Mouse (Mus musculus) E14TG2a.4 (cell line): ENCODE data around the gene Gm43517.

Experiments used
- CTCF ChIP-seq: conservative IDR thresholded peaks from 2 replicates; pipeline ENCODE4 v1.5.1; 2014; ENCODE audit warnings: low read length
- NANOG ChIP-seq: IDR thresholded peaks from 2 replicates; pipeline ENCODE4 v1.6.1; 2014; ENCODE audit warnings: borderline replicate concordance, low read length, mixed read lengths
- POU5F1 ChIP-seq: IDR thresholded peaks from 2 replicates; pipeline ENCODE4 v1.6.1; 2014; ENCODE audit warnings: low read length, borderline replicate concordance

DNA sequence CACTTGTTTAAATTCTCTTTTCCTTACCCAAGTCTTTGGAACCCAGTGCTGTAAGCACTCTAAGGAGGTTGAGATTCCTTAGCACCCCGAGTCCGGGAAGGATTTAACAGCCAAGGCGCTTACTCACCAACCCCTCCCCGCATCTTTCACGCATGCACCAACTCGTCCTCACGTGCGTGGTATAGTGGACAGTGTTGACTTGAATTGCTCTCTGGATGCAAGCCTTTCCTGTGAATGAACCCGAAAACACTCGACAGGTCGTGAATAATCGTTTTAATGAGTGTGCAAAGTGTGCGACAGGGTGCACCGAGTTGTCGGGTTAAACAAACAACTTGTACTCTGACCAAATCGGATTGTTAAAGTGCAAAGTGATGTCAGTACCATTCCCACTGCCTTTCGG, 9.9 kb downstream of the Gm43517 start:
- TF ChIP-seq CTCF (no peak), NANOG (no peak), POU5F1 (no peak)
